Mouse (Mus musculus) c-Kit-positive CD71-negative TER-119-negative erythroid progenitor cells, embryonic 14.5 days (primary cell): ENCODE data around the gene Atf7.
A peak's percentile ranks its signal among the peaks of the same experiment; 100 is the strongest.

ENCODE experiments used
- DNase-seq: peaks from one replicate; pipeline ENCODE4 v3.0.0-alpha.2; 2013; ENCODE audit warnings: low read depth

Gene Atf7

GRCm38 (mm10) chr15:102546677-102547427, 78.4 kb downstream of the Atf7 start:
- no peak for DNase-seq

GRCm38 (mm10) chr15:102546246-102546645, 79.0 kb downstream of the Atf7 start:
- no peak for DNase-seq

GRCm38 (mm10) chr15:102544801-102545200, 80.5 kb downstream of the Atf7 start:
- no peak for DNase-seq

- no peak for DNase-seq
These were observed 91.3 kb downstream of the Atf7 start for GRCm38 (mm10) chr15:102533926-102534325.

GRCm38 (mm10) chr15:102532106-102532900, 93.0 kb downstream of the Atf7 start:
- no peak for DNase-seq

- no peak for DNase-seq
These were observed 93.7 kb downstream of the Atf7 start for GRCm38 (mm10) chr15:102531586-102531985.

- DNase-seq: no peak
These were observed 94.7 kb downstream of the Atf7 start for GRCm38 (mm10) chr15:102530566-102530965.

GRCm38 (mm10) chr15:102528396-102528795, 96.9 kb downstream of the Atf7 start:
- no peak for DNase-seq

- DNase-seq: no peak
These were observed 97.3 kb downstream of the Atf7 start for GRCm38 (mm10) chr15:102527936-102528335.

- no peak for DNase-seq
These were observed 98.9 kb downstream of the Atf7 start for GRCm38 (mm10) chr15:102526111-102527002.

GRCm38 (mm10) chr15:102524892-102525485, 100.3 kb downstream of the Atf7 start, which contains the start of gene Npff:
Gene Npff, minus strand, starts transcription at chr15:102524942.
- peak; percentile 75 for DNase-seq

GRCm38 (mm10) chr15:102521480-102521879, 103.8 kb downstream of the Atf7 start:
- DNase-seq: no peak

GRCm38 (mm10) chr15:102520416-102520815, 104.8 kb downstream of the Atf7 start:
- no peak for DNase-seq

- no peak for DNase-seq
These were observed 105.8 kb downstream of the Atf7 start for GRCm38 (mm10) chr15:102519211-102520141.

GRCm38 (mm10) chr15:102518859-102519201, 106.4 kb downstream of the Atf7 start:
- DNase-seq: no peak

- DNase-seq: peak; percentile 99
These were observed 107.0 kb downstream of the Atf7 start, which contains the start of gene Tarbp2 for GRCm38 (mm10) chr15:102517976-102518858. Gene Tarbp2, plus strand, starts transcription at chr15:102518192.

GRCm38 (mm10) chr15:102517631-102517975, 107.7 kb downstream of the Atf7 start:
- DNase-seq: no peak

- no peak for DNase-seq
These were observed 108.4 kb downstream of the Atf7 start, which contains the start of gene Map3k12 for GRCm38 (mm10) chr15:102516728-102517404. Gene Map3k12, minus strand, starts transcription at chr15:102517064.

- no peak for DNase-seq
These were observed 109.0 kb downstream of the Atf7 start for GRCm38 (mm10) chr15:102516293-102516692.
